Mouse (Mus musculus) ES-E14 (cell line): ENCODE measurements around the gene Pde4dip. TPM values are rescaled to one million over a fixed set of nuclear protein-coding genes. Genes with fewer than 3 reads are reported as not detected.

Source experiments
- DNase-seq: peaks from one replicate; pipeline ENCODE4 v3.0.0-alpha.2; 2013; ENCODE audit warnings: low read depth, low spot score
- H3K27ac ChIP-seq: 2 replicates; pipeline ENCODE4 v1.5.1; 2012; ENCODE audit warnings: low read depth, mild to moderate bottlenecking, low read length, moderate library complexity, mixed read lengths; ENCODE audit not compliant: poor library complexity, insufficient read depth, severe bottlenecking
- H3K36me3 ChIP-seq: 2 replicates; pipeline ENCODE4 v1.6.1; 2012; ENCODE audit warnings: mild to moderate bottlenecking, low read length, moderate library complexity, mixed read lengths; ENCODE audit not compliant: control insufficient read depth, poor library complexity, insufficient read depth, severe bottlenecking
- H3K4me1 ChIP-seq, 2 experiments: fragments of 150-350 bp in 1 of 2; sonication (generic) in 1 of 2; 2 replicates each; pipeline ENCODE4 v1.6.1; 2012; ENCODE audit warnings: low read length in 2 of 2, mild to moderate bottlenecking in 1 of 2, mixed read lengths in 1 of 2; ENCODE audit not compliant: control insufficient read depth in 2 of 2, insufficient read depth in 2 of 2, poor library complexity in 1 of 2
- H3K4me3 ChIP-seq, 2 experiments: fragments of 150-350 bp in 1 of 2; sonication (generic) in 1 of 2; 2 replicates each; pipeline ENCODE4 v1.5.1; 2012; ENCODE audit warnings: low read length in 2 of 2, low read depth in 1 of 2, mild to moderate bottlenecking in 1 of 2, mixed read lengths in 1 of 2; ENCODE audit not compliant: insufficient read depth in 1 of 2, poor library complexity in 1 of 2, severe bottlenecking in 1 of 2
- H3K9ac ChIP-seq: 2 replicates; pipeline ENCODE4 v1.6.1; 2012; ENCODE audit warnings: low read depth, mild to moderate bottlenecking, low read length, mixed read lengths; ENCODE audit not compliant: poor library complexity, insufficient read depth, severe bottlenecking
- H3K9me3 ChIP-seq: fragments of 150-350 bp; sonication (generic); 2 replicates; pipeline ENCODE4 v1.6.1; 2012; ENCODE audit warnings: low read depth, mild to moderate bottlenecking, low read length; ENCODE audit not compliant: control insufficient read depth, insufficient read depth
- CHD2 ChIP-seq: IDR thresholded peaks from 2 replicates; pipeline ENCODE4 v1.6.1; 2014; ENCODE audit warnings: mild to moderate bottlenecking, low read depth, low read length, inconsistent platforms
- HCFC1 ChIP-seq: IDR thresholded peaks from 2 replicates; pipeline ENCODE4 v1.6.1; 2012; ENCODE audit warnings: low read length, inconsistent platforms, borderline replicate concordance; ENCODE audit not compliant: insufficient read depth
- MAFK ChIP-seq: IDR thresholded peaks from 2 replicates; pipeline ENCODE4 v1.6.1; 2014; ENCODE audit warnings: mild to moderate bottlenecking, low read depth, low read length, inconsistent platforms; ENCODE audit not compliant: insufficient read depth
- ZC3H11A ChIP-seq: IDR thresholded peaks from 2 replicates; pipeline ENCODE4 v1.6.1; 2012; ENCODE audit warnings: low read depth, mild to moderate bottlenecking, inconsistent platforms, low read length, borderline replicate concordance
- ZNF384 ChIP-seq: IDR thresholded peaks from 2 replicates; pipeline ENCODE4 v1.6.1; 2012; ENCODE audit warnings: low read depth, low read length, inconsistent platforms
- in situ Hi-C, 2 experiments: fragments of 600-800 bp; cut with MboI; formaldehyde crosslinking; loops; one replicate each; pipeline ENCODE4 v1.15.1; 2025; ENCODE audit warnings: low sequenced_read_pairs in 2 of 2, inconsistent platforms in 1 of 2; ENCODE audit not compliant: unreplicated experiment in 2 of 2
- total RNA-seq: library from RNA; depleted of rRNA; stranded (reverse); fragments of 300-350 nt; gene quantifications from 2 replicates; pipeline ENCODE4 v1.2.3, GENCODE M21; 2012

Gene Pde4dip
- total RNA-seq, 1 experiment = 12.0 TPM

DNA sequence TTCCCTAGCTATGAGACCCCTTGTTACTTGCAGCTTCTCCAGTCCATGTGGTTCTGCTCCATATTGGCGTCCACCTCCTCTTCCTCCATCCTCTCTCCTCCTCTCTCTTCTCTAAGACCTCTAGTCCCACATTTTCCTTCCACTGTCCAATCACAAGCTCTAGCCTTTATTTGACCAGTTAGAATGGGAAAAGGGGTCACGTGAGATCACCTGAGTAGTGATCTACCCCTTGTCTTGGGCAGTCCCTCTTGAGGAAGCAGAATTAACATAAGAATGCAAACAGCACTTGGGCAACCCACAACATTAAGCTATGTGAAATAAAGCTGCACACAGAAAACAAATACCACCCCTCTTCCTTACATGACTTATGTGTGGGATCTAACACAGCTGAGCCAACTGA is 160.7 kb downstream of the Pde4dip start:
- in situ Hi-C loops = no loop called here
- H3K4me1 ChIP-seq = peaks cover 0 to 2% of the 10 kb centered on the region in 2 experiments; a peak in 1 of 4 replicates
- H3K36me3 ChIP-seq = no peaks in the 10 kb centered on the region
- TF ChIP-seq MAFK (no peak), ZNF384 (no peak), CHD2 (no peak)
- H3K9me3 ChIP-seq = no peaks in the 10 kb centered on the region
- no peak overlapping the region for H3K27ac ChIP-seq
- no peak overlapping the region for H3K4me3 ChIP-seq
- no peak for DNase-seq
- H3K9ac ChIP-seq = no peak overlapping the region

DNA sequence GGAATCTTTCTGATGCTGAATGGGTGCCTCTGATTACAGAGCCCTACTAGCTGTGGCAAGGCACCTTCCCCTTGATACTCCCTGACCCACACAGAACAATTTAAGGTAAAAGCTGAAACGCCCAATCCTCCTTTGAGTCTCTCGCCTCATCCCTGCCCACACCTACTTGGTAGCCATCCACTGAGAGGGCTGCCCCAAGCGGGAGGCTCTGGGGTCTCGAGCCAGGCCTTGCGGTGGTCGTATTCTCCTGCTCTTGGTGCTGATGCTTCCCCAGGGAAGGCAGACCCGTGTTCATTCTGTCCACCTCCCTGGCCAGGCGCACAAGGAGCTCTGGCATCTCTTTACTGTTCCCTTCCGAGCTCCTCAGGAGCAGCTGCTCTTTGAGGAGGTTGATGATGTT is 169.4 kb downstream of the Pde4dip start:
- H3K4me3 ChIP-seq = no peak overlapping the region
- no peaks in the 10 kb centered on the region for H3K36me3 ChIP-seq
- no peak for DNase-seq
- no peaks in the 10 kb centered on the region for H3K9me3 ChIP-seq
- in situ Hi-C loops = no loop called here
- H3K9ac ChIP-seq = no peak overlapping the region
- no peaks in the 10 kb centered on the region for H3K4me1 ChIP-seq
- no peak overlapping the region for H3K27ac ChIP-seq
- TF ChIP-seq HCFC1 (no peak), ZC3H11A (no peak), MAFK (no peak), ZNF384 (no peak), CHD2 (no peak)

DNA sequence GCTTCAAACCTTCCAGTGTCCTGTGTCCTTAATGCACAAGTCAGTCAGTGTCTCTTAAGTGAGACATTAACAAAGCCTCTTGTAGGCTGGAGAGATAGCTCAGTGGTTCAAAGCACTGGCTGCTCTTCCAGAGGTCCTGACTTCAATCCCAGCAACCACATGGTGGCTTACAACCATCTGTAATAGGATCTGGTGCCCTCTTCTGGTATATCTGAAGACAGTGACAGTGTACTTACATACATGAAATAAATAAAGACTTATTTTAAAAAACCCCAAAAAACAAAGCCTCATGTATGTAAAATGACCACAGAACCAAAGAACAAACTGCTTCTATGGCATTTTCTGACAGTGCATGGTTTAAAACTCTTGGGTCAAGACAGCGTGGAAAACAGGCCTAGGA is 172.6 kb downstream of the Pde4dip start:
- no peak overlapping the region for H3K9ac ChIP-seq
- H3K4me1 ChIP-seq = no peaks in the 10 kb centered on the region
- no peaks in the 10 kb centered on the region for H3K9me3 ChIP-seq
- no peaks in the 10 kb centered on the region for H3K36me3 ChIP-seq
- no peak overlapping the region for H3K27ac ChIP-seq
- TF ChIP-seq CHD2 = no peak
- TF ChIP-seq ZC3H11A = no peak
- no peak for TF ChIP-seq MAFK
- TF ChIP-seq HCFC1 = no peak
- TF ChIP-seq ZNF384 = no peak
- no peak for DNase-seq
- no peak overlapping the region for H3K4me3 ChIP-seq
- in situ Hi-C loops = no loop called here

DNA sequence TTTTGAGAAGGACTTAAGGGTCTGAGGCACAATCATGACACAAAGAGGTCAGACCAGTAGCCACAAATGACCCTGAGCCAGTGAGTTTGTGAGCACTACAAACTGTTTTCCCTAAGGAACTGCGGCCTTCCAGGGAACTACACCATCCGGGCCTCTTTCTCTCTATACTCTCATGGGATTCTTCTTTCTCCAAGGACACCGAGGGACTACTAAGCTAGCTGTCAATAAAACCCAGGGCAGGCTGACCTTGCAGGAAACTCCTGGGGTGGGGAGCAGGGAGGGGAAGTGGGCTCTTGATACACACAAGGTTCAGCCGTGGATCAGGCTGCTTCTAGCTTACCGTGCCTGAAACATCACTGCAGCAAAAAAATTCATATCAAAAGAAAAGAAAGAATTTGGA is 177.6 kb downstream of the Pde4dip start:
- no peak for DNase-seq
- Histone ChIP-seq H3K4me1 (no peaks in the 10 kb centered on the region), H3K9me3 (no peaks in the 10 kb centered on the region), H3K36me3 (no peaks in the 10 kb centered on the region), H3K4me3 (no peak overlapping the region), H3K27ac (no peak overlapping the region), H3K9ac (no peak overlapping the region)
- no peak for TF ChIP-seq CHD2
- no peak for TF ChIP-seq HCFC1
- TF ChIP-seq ZC3H11A = no peak
- no peak for TF ChIP-seq ZNF384
- TF ChIP-seq MAFK = no peak
- in situ Hi-C loops = no loop called here

DNA sequence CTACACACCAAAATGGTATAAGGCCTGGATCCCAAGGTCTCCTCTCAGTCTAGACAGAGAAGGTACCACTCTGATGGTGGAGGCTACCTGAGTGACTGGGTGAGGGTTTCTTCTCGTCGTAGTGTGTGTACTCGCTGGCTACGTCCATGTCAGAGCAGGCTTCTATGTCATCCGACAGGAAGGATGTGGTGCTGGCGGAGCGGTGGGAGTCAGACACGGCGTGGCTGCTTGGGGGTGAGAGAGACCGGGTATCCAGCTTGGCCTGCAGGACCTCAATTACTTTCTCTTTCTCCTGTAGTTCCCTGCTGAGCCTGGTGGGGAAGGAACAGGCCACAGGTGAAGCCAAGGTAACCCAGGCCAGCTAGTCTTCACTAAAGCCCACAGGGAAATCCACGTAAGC is 178.4 kb downstream of the Pde4dip start:
- Histone ChIP-seq H3K27ac (no peak overlapping the region), H3K4me3 (no peak overlapping the region), H3K9me3 (no peaks in the 10 kb centered on the region), H3K36me3 (no peaks in the 10 kb centered on the region), H3K9ac (no peak overlapping the region), H3K4me1 (no peaks in the 10 kb centered on the region)
- no peak for DNase-seq
- in situ Hi-C loops = no loop called here
- TF ChIP-seq CHD2 (no peak), HCFC1 (no peak), ZNF384 (no peak)
